Comparison of ENCODE assay signal across 16 mouse cellular contexts in the genomic region with DNA sequence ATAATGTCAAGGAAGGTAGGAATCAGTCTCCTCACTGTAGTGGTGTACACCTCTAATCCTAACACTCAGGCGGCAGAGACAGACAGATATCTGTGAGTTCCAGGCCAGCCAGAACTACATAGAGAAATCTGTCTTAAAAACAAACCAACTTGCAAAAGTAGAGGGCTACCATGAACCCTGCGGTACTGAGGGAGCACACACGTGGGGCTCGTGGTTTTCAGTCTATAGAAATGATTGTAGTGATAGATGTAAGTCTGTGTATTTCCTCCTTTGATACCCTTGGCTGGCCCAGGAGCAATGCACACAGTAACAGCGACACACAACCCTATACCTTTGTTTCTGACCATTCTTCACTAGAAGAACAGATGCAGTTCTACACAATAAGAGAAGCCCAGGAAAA.
"Had no signal": no experiment of that assay in that cellular context is flagged by ENCODE, and none has a peak within 500 bp of the region (broad histone marks: within the 10 kb centered on the region; RNA-seq: fewer than 3 reads in every experiment).

No protein-coding gene starts in this region.

- H3K9me3 ChIP-seq: liver, embryonic 13.5 days; midbrain, embryonic 12.5 days; midbrain, embryonic 15.5 days had no signal

- H3K4me3 ChIP-seq: layer of hippocampus, adult 2 months; liver, embryonic 13.5 days; midbrain, embryonic 12.5 days; midbrain, embryonic 15.5 days; myocyte had no signal

- H3K27ac ChIP-seq: layer of hippocampus, adult 2 months; liver, embryonic 13.5 days; midbrain, embryonic 12.5 days; midbrain, embryonic 15.5 days; stomach, postnatal 0 days had no signal

- ATAC-seq: intestine, embryonic 16.5 days; midbrain, embryonic 15.5 days had no signal

- H3K9ac ChIP-seq: liver, embryonic 13.5 days; midbrain, embryonic 12.5 days; midbrain, embryonic 15.5 days had no signal

- DNase-seq: kidney, adult 18-20 months; kidney, adult 9 months; kidney, postnatal 14 days; layer of hippocampus, adult 9-11 months; liver, embryonic 13.5 days; lung, adult 2 months; lung, postnatal 14 days; lung, postnatal 4 days; right cerebral cortex, postnatal 14 days; right cerebral cortex, postnatal 4 days had no signal

- H3K36me3 ChIP-seq: liver, embryonic 13.5 days; midbrain, embryonic 12.5 days; midbrain, embryonic 15.5 days had no signal

- H3K4me2 ChIP-seq: liver, embryonic 13.5 days; midbrain, embryonic 12.5 days; midbrain, embryonic 15.5 days had no signal
